Mouse (Mus musculus): ENCODE measurements at regions not wholly inside any gene's neighbourhood (a gene's known extent, or its start where the extent isn't known, plus 50 kb on each side); places are given as distances from the start of the nearest gene placed in this dataset.

GRCm38 (mm10) chr10:24448001-24448561 lies 147.2 kb upstream of the Ccn2 start:
- ATAC-seq (replicated peaks; ENCODE audit: low FRiP score): no peak
- no peaks in the 10 kb centered on the region for H3K9me3 ChIP-seq (ENCODE audit: control insufficient read depth, low read length)
- H3K27me3 ChIP-seq (ENCODE audit: control insufficient read depth, insufficient read depth, low read length): no peaks in the 10 kb centered on the region

DNA sequence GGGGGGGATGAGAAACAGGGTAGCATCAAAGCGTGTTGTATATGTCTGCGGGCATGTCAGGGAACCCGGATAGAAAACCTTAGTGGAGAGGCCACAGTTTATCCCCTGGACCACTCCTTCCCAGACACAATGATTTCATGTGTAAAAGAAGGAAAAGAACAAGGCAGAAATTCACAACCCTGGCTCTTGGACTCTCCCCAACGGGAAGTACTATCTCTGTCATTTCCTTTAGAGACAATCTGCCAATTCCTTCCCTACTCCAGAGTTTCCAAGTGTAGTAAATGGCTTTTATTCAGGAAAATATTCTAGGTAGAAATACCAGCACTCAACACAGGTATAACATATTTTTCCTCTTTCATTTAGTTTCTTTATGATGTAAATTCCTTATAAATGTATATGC lies 141.7 kb upstream of the Ccn2 start:
- no peak for ATAC-seq (replicated peaks; ENCODE audit: low FRiP score)
- Histone ChIP-seq H3K9me3 (ENCODE audit: control insufficient read depth, low read length) (no peaks in the 10 kb centered on the region), H3K4me3 (ENCODE audit: low read depth, low read length) (no peak overlapping the region), H3K27ac (ENCODE audit: low read depth, low read length) (no peak overlapping the region), H3K36me3 (ENCODE audit: control insufficient read depth, insufficient read depth, low read length) (no peaks in the 10 kb centered on the region), H3K9ac (ENCODE audit: low read length) (no peak overlapping the region), H3K27me3 (ENCODE audit: control insufficient read depth, insufficient read depth, low read length) (no peaks in the 10 kb centered on the region), H3K4me1 (replicated peaks; ENCODE audit: control insufficient read depth, insufficient read depth, low read length) (no peaks in the 10 kb centered on the region), H3K4me2 (ENCODE audit: low read depth, low read length, severe bottlenecking) (no peak overlapping the region)
- DNase-seq (ENCODE audit: low spot score): no peak
- 91% methylated on average over 4 of the region's 4 CpGs for WGBS

More at GRCm38 (mm10) chr10:24448001-24448561, 147.2 kb upstream of the Ccn2 start:
- H3K4me3 ChIP-seq (ENCODE audit: low read depth, low read length): no peak overlapping the region
- no peaks in the 10 kb centered on the region for H3K36me3 ChIP-seq (ENCODE audit: control insufficient read depth, insufficient read depth, low read length)
- no peaks in the 10 kb centered on the region for H3K4me1 ChIP-seq (replicated peaks; ENCODE audit: control insufficient read depth, insufficient read depth, low read length)
- WGBS: 89% methylated on average over 9 of the region's 9 CpGs
- H3K27ac ChIP-seq (ENCODE audit: low read depth, low read length): no peak overlapping the region
- H3K9ac ChIP-seq (ENCODE audit: low read length): no peak overlapping the region
- no peak overlapping the region for H3K4me2 ChIP-seq (ENCODE audit: low read depth, low read length, severe bottlenecking)
- no peak for DNase-seq (ENCODE audit: low spot score)

DNA sequence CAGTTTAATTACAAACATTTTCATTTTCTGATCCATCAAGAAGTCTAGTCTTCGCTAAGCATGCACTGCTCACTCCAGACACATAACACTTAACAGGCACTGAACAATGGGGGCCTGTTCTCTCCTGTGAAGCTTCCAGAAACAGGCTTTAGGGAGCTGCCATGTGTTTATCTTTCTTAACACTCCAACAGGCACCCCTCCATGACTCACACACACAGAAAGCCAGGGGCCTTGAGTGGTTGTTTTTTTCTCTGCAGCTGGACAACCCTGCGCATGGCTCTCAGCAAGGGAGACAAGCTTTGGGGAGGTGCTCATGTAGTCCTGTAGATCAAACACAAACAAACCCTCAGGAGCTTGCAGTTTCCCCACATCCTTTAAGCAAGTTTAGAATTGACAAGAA lies 136.6 kb upstream of the Ccn2 start:
- ATAC-seq (replicated peaks; ENCODE audit: low FRiP score): no peak
- WGBS: 72% methylated on average over 2 of the region's 2 CpGs
- Histone ChIP-seq H3K4me3 (ENCODE audit: low read depth, low read length) (no peak overlapping the region), H3K36me3 (ENCODE audit: control insufficient read depth, insufficient read depth, low read length) (no peaks in the 10 kb centered on the region), H3K27ac (ENCODE audit: low read depth, low read length) (no peak overlapping the region), H3K27me3 (ENCODE audit: control insufficient read depth, insufficient read depth, low read length) (no peaks in the 10 kb centered on the region), H3K4me2 (ENCODE audit: low read depth, low read length, severe bottlenecking) (no peak overlapping the region), H3K9me3 (ENCODE audit: control insufficient read depth, low read length) (no peaks in the 10 kb centered on the region), H3K9ac (ENCODE audit: low read length) (no peak overlapping the region), H3K4me1 (replicated peaks; ENCODE audit: control insufficient read depth, insufficient read depth, low read length) (no peaks in the 10 kb centered on the region)
- DNase-seq (ENCODE audit: low spot score): no peak

DNA sequence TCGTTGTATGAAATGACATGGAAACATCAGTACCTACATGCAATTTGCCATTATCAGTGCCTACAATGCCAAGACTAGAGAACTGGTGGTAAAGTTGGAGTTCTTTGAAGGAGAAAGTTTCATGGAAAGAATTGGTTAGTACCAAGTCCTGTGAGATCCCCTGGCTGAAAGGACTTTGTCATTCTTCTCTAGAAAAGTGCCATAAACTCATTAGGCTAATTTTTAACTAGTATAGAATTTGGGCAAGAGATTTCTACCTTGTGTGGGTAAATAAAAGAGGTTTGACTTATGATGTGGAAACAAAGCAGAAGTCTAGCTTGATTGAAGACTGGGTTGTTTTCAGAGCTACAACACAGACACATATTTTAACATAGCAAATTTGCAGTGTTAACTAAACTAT lies 131.4 kb upstream of the Ccn2 start:
- DNase-seq (ENCODE audit: low spot score) (no peak), ATAC-seq (replicated peaks; ENCODE audit: low FRiP score) (no peak)
- no peaks in the 10 kb centered on the region for H3K4me1 ChIP-seq (replicated peaks; ENCODE audit: control insufficient read depth, insufficient read depth, low read length)
- no peaks in the 10 kb centered on the region for H3K27me3 ChIP-seq (ENCODE audit: control insufficient read depth, insufficient read depth, low read length)
- no peak overlapping the region for H3K27ac ChIP-seq (ENCODE audit: low read depth, low read length)
- no peaks in the 10 kb centered on the region for H3K36me3 ChIP-seq (ENCODE audit: control insufficient read depth, insufficient read depth, low read length)
- no peak overlapping the region for H3K9ac ChIP-seq (ENCODE audit: low read length)
- no peak overlapping the region for H3K4me3 ChIP-seq (ENCODE audit: low read depth, low read length)
- H3K9me3 ChIP-seq (ENCODE audit: control insufficient read depth, low read length): no peaks in the 10 kb centered on the region
- WGBS: 89% methylated on average over 1 of the region's 1 CpGs
- no peak overlapping the region for H3K4me2 ChIP-seq (ENCODE audit: low read depth, low read length, severe bottlenecking)

DNA sequence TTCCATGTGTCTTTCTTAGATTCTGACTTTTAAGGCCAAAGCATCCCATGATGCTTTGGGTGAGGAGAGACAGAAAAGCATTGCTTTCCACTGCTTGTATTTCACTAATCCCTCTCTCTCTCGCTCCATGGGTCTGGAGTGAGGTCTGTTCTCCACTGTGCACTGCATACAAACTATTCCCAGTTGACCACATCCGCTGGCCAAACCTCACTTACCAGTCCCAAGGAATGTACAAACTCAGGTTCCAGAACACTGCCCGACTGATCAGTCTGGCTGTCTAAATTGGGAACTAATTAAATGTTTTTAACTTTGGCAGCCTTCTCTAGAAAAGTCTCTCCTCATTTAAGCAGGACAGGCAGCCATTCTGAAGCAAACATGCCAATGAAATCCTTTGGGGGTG lies 130.9 kb upstream of the Ccn2 start:
- Histone ChIP-seq H3K4me2 (ENCODE audit: low read depth, low read length, severe bottlenecking) (no peak overlapping the region), H3K4me3 (ENCODE audit: low read depth, low read length) (no peak overlapping the region), H3K9ac (ENCODE audit: low read length) (no peak overlapping the region), H3K27ac (ENCODE audit: low read depth, low read length) (no peak overlapping the region), H3K27me3 (ENCODE audit: control insufficient read depth, insufficient read depth, low read length) (no peaks in the 10 kb centered on the region), H3K36me3 (ENCODE audit: control insufficient read depth, insufficient read depth, low read length) (no peaks in the 10 kb centered on the region), H3K4me1 (replicated peaks; ENCODE audit: control insufficient read depth, insufficient read depth, low read length) (no peaks in the 10 kb centered on the region), H3K9me3 (ENCODE audit: control insufficient read depth, low read length) (no peaks in the 10 kb centered on the region)
- ATAC-seq (replicated peaks; ENCODE audit: low FRiP score): no peak
- 77% methylated on average over 3 of the region's 3 CpGs for WGBS
- no peak for DNase-seq (ENCODE audit: low spot score)

DNA sequence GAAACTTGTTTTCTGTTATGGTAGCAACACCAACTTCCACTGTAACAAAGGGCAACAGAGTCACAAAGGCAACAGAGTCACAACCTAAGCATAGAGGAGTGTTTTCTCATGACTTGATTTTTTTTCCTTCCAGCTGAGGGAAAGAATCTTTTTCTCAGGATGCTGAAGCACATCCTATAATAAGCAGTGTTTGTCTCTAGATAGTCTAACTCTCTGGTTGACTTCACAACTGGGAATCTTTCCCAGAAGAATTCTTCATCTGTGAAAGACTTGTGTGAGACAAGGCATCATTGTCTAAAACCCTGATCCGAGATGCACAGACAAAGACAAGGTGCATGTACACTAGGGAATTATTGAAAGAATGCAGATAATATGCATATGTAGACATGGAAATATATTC lies 125.5 kb upstream of the Ccn2 start:
- no peaks in the 10 kb centered on the region for H3K36me3 ChIP-seq (ENCODE audit: control insufficient read depth, insufficient read depth, low read length)
- no peak for ATAC-seq (replicated peaks; ENCODE audit: low FRiP score)

GRCm38 (mm10) chr10:24471521-24471920 lies 123.7 kb upstream of the Ccn2 start:
- H3K4me1 ChIP-seq (replicated peaks; ENCODE audit: control insufficient read depth, insufficient read depth, low read length): no peaks in the 10 kb centered on the region
- 88% methylated on average over 2 of the region's 2 CpGs for WGBS
- no peaks in the 10 kb centered on the region for H3K36me3 ChIP-seq (ENCODE audit: control insufficient read depth, insufficient read depth, low read length)
- H3K4me2 ChIP-seq (ENCODE audit: low read depth, low read length, severe bottlenecking): no peak overlapping the region
- no peak for ATAC-seq (replicated peaks; ENCODE audit: low FRiP score)
- H3K9me3 ChIP-seq (ENCODE audit: control insufficient read depth, low read length): no peaks in the 10 kb centered on the region
- no peak overlapping the region for H3K27ac ChIP-seq (ENCODE audit: low read depth, low read length)
- no peak for DNase-seq (ENCODE audit: low spot score)
- H3K9ac ChIP-seq (ENCODE audit: low read length): no peak overlapping the region
- H3K4me3 ChIP-seq (ENCODE audit: low read depth, low read length): no peak overlapping the region
- no peaks in the 10 kb centered on the region for H3K27me3 ChIP-seq (ENCODE audit: control insufficient read depth, insufficient read depth, low read length)

More for the DNA sequence above, 125.5 kb upstream of the Ccn2 start:
- DNase-seq (ENCODE audit: low spot score): no peak
- Histone ChIP-seq H3K9me3 (ENCODE audit: control insufficient read depth, low read length) (no peaks in the 10 kb centered on the region), H3K9ac (ENCODE audit: low read length) (no peak overlapping the region), H3K4me3 (ENCODE audit: low read depth, low read length) (no peak overlapping the region), H3K27me3 (ENCODE audit: control insufficient read depth, insufficient read depth, low read length) (no peaks in the 10 kb centered on the region), H3K27ac (ENCODE audit: low read depth, low read length) (no peak overlapping the region), H3K4me2 (ENCODE audit: low read depth, low read length, severe bottlenecking) (no peak overlapping the region), H3K4me1 (replicated peaks; ENCODE audit: control insufficient read depth, insufficient read depth, low read length) (no peaks in the 10 kb centered on the region)
- 93% methylated on average over 1 of the region's 1 CpGs for WGBS

DNA sequence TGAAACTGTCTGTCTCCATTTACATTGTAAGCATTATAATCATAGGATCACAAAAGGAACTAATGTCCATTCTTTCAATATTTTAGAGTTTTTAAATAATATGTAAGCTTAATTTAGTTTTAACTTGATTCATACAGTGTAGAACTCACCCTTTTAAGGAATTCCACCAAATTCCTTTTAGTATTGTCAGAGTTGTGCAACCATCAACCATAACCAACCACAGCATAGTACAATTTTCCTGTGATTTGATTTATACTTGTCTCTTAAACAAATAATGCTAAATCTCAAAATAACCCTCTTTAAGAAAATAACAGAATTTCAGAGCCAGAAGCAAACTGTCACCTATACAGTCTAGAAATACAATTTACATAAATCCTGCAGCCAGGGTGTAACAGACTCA lies 119.0 kb upstream of the Ccn2 start:
- no peak for ATAC-seq (replicated peaks; ENCODE audit: low FRiP score)
- DNase-seq (ENCODE audit: low spot score): no peak

DNA sequence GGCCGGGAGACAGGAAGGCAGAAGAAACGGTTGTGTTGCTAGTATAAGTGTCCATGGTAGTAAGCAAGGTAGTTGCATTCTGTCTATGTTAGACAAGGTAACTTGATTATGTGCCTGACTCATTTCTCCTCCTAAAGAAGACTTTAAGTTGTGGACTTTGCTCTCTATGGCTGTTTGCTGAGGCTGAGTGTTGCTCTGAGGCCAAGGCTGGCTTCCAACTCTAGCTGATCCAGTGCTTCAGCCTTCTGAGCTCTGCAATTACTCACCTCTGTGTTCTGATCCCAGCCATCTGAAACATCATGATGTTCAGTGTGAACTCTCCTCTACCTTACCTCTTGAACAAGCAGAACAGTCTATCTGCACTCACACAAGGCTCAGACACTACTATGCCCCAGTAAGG lies 116.7 kb upstream of the Ccn2 start:
- Histone ChIP-seq H3K27ac (ENCODE audit: low read depth, low read length) (no peak overlapping the region), H3K4me1 (replicated peaks; ENCODE audit: control insufficient read depth, insufficient read depth, low read length) (no peaks in the 10 kb centered on the region), H3K4me3 (ENCODE audit: low read depth, low read length) (no peak overlapping the region), H3K27me3 (ENCODE audit: control insufficient read depth, insufficient read depth, low read length) (no peaks in the 10 kb centered on the region), H3K9me3 (ENCODE audit: control insufficient read depth, low read length) (no peaks in the 10 kb centered on the region), H3K36me3 (ENCODE audit: control insufficient read depth, insufficient read depth, low read length) (no peaks in the 10 kb centered on the region), H3K9ac (ENCODE audit: low read length) (no peak overlapping the region), H3K4me2 (ENCODE audit: low read depth, low read length, severe bottlenecking) (no peak overlapping the region)
- ATAC-seq (replicated peaks; ENCODE audit: low FRiP score) (no peak), DNase-seq (ENCODE audit: low spot score) (no peak)
- WGBS: 85% methylated on average over 2 of the region's 2 CpGs

More for the DNA sequence above, 119.0 kb upstream of the Ccn2 start:
- H3K4me2 ChIP-seq (ENCODE audit: low read depth, low read length, severe bottlenecking): no peak overlapping the region
- H3K9ac ChIP-seq (ENCODE audit: low read length): no peak overlapping the region
- no peak overlapping the region for H3K4me3 ChIP-seq (ENCODE audit: low read depth, low read length)
- no peaks in the 10 kb centered on the region for H3K36me3 ChIP-seq (ENCODE audit: control insufficient read depth, insufficient read depth, low read length)
- no peaks in the 10 kb centered on the region for H3K4me1 ChIP-seq (replicated peaks; ENCODE audit: control insufficient read depth, insufficient read depth, low read length)
- no peaks in the 10 kb centered on the region for H3K27me3 ChIP-seq (ENCODE audit: control insufficient read depth, insufficient read depth, low read length)
- no peaks in the 10 kb centered on the region for H3K9me3 ChIP-seq (ENCODE audit: control insufficient read depth, low read length)
- H3K27ac ChIP-seq (ENCODE audit: low read depth, low read length): no peak overlapping the region
